Mouse (Mus musculus): ENCODE measurements around the gene Maats1. TPM values are rescaled to one million over a fixed set of nuclear protein-coding genes. Genes with fewer than 3 reads are reported as not detected.
"Not testable (repeated sequence)": the region's sequence is repeated elsewhere in the genome, so short reads cannot be mapped to it uniquely, and the experiment has no call there.

The Maats1 gene
- polyA plus RNA-seq, 1 experiment from 2014 or later, result 0.98 TPM

DNA sequence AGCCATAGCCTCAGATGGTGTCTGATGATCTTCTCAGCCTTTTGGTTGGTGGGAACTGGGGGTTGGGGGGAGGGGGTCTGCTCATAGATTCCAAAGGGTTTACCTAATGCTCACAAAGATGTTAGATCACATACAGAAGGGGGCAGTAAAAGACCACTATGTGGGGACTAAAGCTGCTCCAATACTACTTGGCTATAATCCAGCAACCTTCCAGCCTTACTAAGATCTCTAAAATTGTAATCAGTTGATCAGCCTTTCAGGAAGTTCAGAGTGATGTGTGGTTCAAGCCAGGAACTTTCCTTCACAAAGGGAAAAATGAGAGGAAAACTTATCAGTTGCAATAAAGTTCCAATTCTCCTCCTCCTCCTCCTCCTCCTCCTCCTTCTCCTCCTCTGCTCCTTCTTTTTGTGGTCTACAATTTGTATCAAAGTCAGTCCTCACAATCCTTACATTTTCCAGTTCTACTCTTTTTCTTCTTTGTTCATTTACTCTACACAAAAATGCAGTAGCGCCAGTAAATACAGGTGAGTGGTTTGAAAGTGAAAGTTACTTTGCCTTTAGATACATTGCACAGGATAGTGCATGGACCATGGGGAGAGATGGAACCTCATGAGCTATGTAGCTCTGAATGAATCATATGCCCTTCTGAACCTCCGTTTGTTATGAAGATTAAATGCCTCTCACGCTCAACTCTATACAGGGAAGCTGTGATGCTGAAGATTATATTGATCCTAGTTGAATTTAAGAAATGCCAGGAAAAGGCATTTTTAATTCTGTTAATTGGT lies 3.2 kb upstream of the Maats1 start:
- H3K27ac ChIP-seq, result no peak overlapping the region

DNA sequence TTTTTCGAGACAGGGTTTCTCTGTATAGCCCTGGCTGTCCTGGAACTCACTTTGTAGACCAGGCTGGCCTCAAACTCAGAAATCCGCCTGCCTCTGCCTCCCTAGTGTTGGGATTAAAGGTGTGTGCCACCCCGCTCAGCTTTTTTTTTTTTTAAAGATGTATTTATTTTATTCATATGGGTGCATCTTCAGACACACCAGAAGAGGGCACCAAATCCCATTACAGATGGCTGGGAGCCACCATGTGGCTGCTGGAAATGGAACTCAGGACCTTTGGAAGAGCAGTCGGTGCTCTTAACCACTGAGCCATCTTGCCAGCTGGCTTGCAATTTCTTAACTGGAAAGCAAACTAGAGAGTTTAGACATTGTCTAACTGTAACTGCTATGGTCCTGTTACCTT lies 3.9 kb downstream of the Maats1 start:
- not testable (repeated sequence) for H3K4me2 ChIP-seq (replicated peaks); H3K9ac ChIP-seq (replicated peaks); H3K9me3 ChIP-seq; H3K27ac ChIP-seq; H3K4me1 ChIP-seq (replicated peaks); H3K36me3 ChIP-seq; H3K4me3 ChIP-seq (replicated peaks); H3K27me3 ChIP-seq; ATAC-seq
- WGBS, result 81% methylated on average over 4 of the region's 4 CpGs

More for the DNA sequence above, 3.2 kb upstream of the Maats1 start:
- Histone ChIP-seq H3K4me1 (replicated peaks) (peaks cover 19% of the 10 kb centered on the region), H3K4me2 (replicated peaks) (no peak overlapping the region), H3K4me3 (replicated peaks) (no peak overlapping the region), H3K9me3 (no peaks in the 10 kb centered on the region), H3K27me3 (no peaks in the 10 kb centered on the region), H3K36me3 (peaks cover 5% of the 10 kb centered on the region), H3K9ac (replicated peaks) (no peak overlapping the region)
- 85% methylated on average over 3 of the region's 3 CpGs for WGBS
- no peak for ATAC-seq

DNA sequence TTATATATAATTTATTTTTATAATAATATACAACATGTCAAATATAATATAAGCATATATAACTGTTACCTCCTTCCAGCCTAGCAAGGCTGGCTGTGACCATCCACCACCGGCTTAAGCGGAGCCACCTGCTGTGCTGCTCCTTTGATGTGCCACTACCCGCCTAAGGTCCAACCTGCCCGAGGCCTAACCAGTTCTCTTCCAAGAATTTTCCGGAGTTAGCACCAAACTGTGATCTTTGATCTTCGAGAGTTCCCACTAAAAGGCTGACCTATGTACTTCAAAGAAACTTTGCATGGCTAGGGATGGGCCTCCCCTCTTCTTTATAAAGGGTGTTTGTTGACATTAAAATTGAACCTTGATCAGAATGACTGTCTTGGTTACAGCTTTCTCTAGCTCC lies 7.5 kb downstream of the Maats1 start:
- no peak for ATAC-seq
- Histone ChIP-seq H3K27ac (no peak overlapping the region), H3K4me3 (replicated peaks) (no peak overlapping the region), H3K9ac (replicated peaks) (no peak overlapping the region), H3K36me3 (no peaks in the 10 kb centered on the region), H3K4me1 (replicated peaks) (no peaks in the 10 kb centered on the region), H3K4me2 (replicated peaks) (no peak overlapping the region), H3K27me3 (no peaks in the 10 kb centered on the region), H3K9me3 (peaks cover under 1% of the 10 kb centered on the region; the same call in 1 of the 2 replicates)
- 45% methylated on average over 6 of the region's 6 CpGs for WGBS

DNA sequence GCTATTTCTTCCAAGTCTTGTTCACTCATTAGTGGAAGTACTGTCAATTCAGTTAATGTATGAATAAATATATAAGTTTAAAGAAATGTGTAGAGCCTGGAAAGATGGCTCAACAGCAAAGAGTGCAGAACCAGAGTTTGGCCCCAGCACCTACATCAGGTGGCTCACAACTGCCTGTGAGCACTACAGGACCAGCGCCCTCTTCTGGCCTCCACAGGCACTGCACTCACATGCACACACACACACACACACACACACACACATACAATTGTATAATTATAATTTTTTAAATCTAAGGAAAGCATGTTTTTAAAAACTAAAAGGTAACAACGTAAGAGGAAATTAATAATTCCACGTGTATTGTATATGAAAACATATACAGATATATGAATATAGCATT lies 12.6 kb downstream of the Maats1 start:
- Histone ChIP-seq H3K9me3 (peaks cover 3% of the 10 kb centered on the region; the same call in 1 of the 2 replicates), H3K4me3 (replicated peaks) (no peak overlapping the region), H3K36me3 (no peaks in the 10 kb centered on the region), H3K27ac (no peak overlapping the region), H3K4me2 (replicated peaks) (no peak overlapping the region), H3K9ac (replicated peaks) (no peak overlapping the region), H3K27me3 (no peaks in the 10 kb centered on the region), H3K4me1 (replicated peaks) (no peaks in the 10 kb centered on the region)
- whole genome bisulfite sequencing, result 78% methylated on average over 3 of the region's 3 CpGs
- ATAC-seq, result no peak

DNA sequence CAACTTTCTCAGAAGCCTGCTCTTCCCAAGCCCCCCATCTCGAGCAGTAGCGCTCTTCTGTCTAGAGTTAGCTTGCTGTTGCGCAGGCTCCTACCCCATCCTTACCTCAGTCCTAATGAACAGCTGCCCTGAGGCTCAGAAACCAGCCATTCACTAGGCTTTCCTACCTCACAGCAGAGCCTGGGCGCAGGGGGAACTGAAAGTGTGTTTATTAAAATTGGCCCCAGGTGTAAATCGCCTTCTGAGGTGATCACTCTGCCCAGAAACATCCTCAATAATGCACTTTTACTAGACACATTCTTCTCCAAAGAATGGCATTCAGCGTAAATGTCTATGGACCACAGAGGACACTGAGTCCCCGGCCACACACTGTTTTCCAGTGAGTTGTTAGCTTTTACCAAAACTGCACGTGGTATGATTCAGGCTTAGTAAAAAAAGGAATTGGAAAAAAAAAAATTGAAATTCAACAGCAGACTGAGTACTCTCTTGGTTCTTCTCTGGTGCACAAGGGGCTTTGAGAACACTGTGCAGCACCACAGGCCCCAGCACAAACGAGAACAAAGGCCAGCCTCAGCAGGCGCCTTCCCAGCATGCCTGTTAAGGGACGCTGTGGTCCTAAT lies 15.1 kb downstream of the Maats1 start:
- WGBS, result 79% methylated on average over 11 of the region's 11 CpGs
- H3K4me2 ChIP-seq (replicated peaks), result no peak overlapping the region

DNA sequence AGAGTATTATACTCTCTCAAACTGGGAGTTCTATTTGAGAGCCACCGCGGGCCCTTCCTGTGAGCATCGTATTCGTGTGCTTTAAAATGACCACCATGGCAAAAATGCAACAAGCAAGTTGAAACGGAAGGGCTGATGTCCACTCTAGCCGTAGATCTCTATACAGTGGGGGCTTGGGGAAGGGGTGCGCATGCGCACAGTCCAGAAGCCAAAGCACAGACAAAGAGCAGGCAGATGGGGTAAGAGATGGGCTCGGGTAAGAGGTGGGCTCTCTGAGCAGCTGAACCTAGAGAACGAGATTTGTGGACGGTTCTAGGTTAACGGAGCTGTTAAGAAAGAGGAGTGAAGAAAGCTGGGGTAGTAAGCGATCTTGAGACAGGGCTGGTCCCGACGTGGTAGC lies 17.6 kb downstream of the Maats1 start:
- Histone ChIP-seq H3K27me3 (no peaks in the 10 kb centered on the region), H3K9me3 (peaks cover 1% of the 10 kb centered on the region; the same call in 1 of the 2 replicates), H3K4me3 (replicated peaks) (no peak overlapping the region), H3K9ac (replicated peaks) (no peak overlapping the region), H3K4me2 (replicated peaks) (no peak overlapping the region), H3K27ac (no peak overlapping the region), H3K4me1 (replicated peaks) (no peaks in the 10 kb centered on the region), H3K36me3 (no peaks in the 10 kb centered on the region)
- 88% methylated on average over 15 of the region's 15 CpGs for WGBS
- ATAC-seq, result no peak

More for the DNA sequence above, 15.1 kb downstream of the Maats1 start:
- ATAC-seq, result no peak
- Histone ChIP-seq H3K4me3 (replicated peaks) (no peak overlapping the region), H3K4me1 (replicated peaks) (no peaks in the 10 kb centered on the region), H3K27ac (no peak overlapping the region), H3K9me3 (peaks cover 3% of the 10 kb centered on the region; the same call in 1 of the 2 replicates), H3K36me3 (no peaks in the 10 kb centered on the region), H3K9ac (replicated peaks) (no peak overlapping the region), H3K27me3 (no peaks in the 10 kb centered on the region)

DNA sequence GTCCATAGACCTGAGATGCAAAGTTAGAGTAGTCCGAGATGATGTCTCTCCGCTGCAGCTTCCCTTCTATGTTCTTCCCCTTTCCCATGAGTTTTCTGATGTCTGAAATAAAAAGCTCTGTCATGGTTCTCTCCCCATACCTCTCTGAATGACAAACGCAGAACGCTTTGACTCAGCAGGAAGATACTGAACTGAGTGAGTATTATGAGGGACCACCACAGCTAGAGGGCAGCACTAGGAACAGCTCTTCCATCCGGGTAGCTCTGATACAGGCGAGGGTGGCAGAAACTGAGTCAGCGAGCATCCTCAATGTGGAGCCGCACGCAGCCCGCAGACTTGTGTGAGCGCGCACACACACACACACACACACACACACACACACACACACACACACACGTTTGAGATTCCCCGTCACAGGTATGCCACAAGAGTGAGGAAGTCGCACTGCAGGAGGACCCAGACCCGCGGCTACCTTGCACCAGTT lies 20.4 kb downstream of the Maats1 start:
- peak overlapping the region; percentile 24 for H3K4me3 ChIP-seq (replicated peaks)
- no peaks in the 10 kb centered on the region for H3K36me3 ChIP-seq
- no peaks in the 10 kb centered on the region for H3K27me3 ChIP-seq
- ATAC-seq, result peak; percentile 84
- WGBS, result 31% methylated on average over 17 of the region's 17 CpGs
- H3K4me1 ChIP-seq (replicated peaks), result no peaks in the 10 kb centered on the region
- H3K9ac ChIP-seq (replicated peaks), result 0 out of 2 replicates have a peak overlapping the region, but pooled peaks have one; percentile 49
- H3K4me2 ChIP-seq (replicated peaks), result peak overlapping the region; percentile 48
- no peaks in the 10 kb centered on the region for H3K9me3 ChIP-seq
- H3K27ac ChIP-seq, result no peak overlapping the region

DNA sequence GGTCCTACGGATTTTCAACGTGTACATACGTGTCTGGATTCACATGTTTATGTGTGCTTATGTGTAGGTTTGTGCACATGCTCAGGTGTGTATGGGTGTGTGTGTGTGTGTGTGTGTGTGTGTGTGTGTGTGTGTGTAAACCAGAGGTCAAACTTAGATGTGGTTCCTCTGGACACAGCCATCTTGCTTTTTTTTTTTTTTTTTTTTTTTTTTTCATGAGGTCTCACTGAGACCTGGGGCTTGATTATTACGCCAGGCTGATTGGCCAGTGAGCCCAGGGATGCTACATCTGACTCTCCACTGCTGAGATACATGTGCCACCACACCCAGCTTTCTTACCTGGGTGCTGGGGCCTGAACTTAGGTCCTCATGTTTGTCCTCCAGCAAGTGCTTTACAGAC lies 22.9 kb downstream of the Maats1 start:
- Histone ChIP-seq H3K9ac (replicated peaks) (no peak overlapping the region), H3K27me3 (no peaks in the 10 kb centered on the region), H3K4me2 (replicated peaks) (no peak overlapping the region), H3K36me3 (no peaks in the 10 kb centered on the region), H3K27ac (no peak overlapping the region), H3K9me3 (no peaks in the 10 kb centered on the region), H3K4me1 (replicated peaks) (no peaks in the 10 kb centered on the region), H3K4me3 (replicated peaks) (no peak overlapping the region)
- 93% methylated on average over 4 of the region's 4 CpGs for WGBS
- ATAC-seq, result no peak

DNA sequence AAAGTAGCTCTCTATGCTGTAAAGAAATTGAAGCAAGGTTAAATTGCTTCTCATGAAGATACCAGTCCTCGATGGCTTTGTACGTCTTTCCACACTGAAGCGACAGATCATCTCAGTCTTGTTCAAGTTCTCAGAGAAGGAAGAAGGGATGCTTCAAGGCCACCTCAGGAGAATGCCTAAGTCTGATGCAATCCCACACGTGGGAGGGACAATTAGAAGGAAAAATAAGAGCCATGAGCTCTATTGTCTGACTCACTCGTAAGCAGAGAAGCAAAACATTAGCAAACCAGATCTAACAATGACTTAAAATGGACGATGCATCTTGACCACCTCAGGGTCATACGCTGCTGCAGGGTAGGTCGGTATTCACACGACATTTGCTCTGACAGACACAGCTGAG lies 23.5 kb downstream of the Maats1 start:
- Histone ChIP-seq H3K4me1 (replicated peaks) (no peaks in the 10 kb centered on the region), H3K27me3 (no peaks in the 10 kb centered on the region), H3K4me2 (replicated peaks) (no peak overlapping the region), H3K4me3 (replicated peaks) (no peak overlapping the region), H3K9me3 (no peaks in the 10 kb centered on the region), H3K9ac (replicated peaks) (no peak overlapping the region), H3K36me3 (no peaks in the 10 kb centered on the region), H3K27ac (no peak overlapping the region)
- ATAC-seq, result no peak
- 79% methylated on average over 9 of the region's 9 CpGs for WGBS

DNA sequence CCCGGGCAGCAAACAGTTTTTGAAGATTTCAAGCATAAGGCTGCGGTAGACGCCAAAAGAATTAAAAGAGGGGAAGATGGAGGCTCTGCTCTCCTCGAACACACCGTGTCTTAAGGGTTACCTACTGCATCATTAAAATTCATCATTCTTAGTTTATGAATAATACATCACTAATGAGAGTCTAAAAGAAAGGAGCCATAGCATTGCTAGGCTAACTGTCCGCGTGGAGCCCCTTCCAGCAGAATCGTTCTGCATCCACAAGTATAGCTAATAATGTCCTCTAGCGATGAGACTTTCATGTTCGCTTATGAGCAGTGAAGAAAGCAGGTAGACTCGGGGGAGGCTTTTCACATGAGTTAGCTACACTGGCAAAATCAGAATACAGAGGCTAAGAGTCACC lies 33.7 kb downstream of the Maats1 start:
- 0 out of 2 replicates have a peak overlapping the region, but pooled peaks have one; percentile 20 for H3K9ac ChIP-seq (replicated peaks)
- no peaks in the 10 kb centered on the region for H3K9me3 ChIP-seq
- peak; percentile 65 for ATAC-seq
- H3K36me3 ChIP-seq, result no peaks in the 10 kb centered on the region
- H3K4me2 ChIP-seq (replicated peaks), result peak overlapping the region; percentile 19
- no peaks in the 10 kb centered on the region for H3K27me3 ChIP-seq
- peaks cover 17% of the 10 kb centered on the region for H3K4me1 ChIP-seq (replicated peaks)
- H3K27ac ChIP-seq, result peak overlapping the region; percentile 71
- no peak overlapping the region for H3K4me3 ChIP-seq (replicated peaks)
- 50% methylated on average over 11 of the region's 11 CpGs for WGBS

DNA sequence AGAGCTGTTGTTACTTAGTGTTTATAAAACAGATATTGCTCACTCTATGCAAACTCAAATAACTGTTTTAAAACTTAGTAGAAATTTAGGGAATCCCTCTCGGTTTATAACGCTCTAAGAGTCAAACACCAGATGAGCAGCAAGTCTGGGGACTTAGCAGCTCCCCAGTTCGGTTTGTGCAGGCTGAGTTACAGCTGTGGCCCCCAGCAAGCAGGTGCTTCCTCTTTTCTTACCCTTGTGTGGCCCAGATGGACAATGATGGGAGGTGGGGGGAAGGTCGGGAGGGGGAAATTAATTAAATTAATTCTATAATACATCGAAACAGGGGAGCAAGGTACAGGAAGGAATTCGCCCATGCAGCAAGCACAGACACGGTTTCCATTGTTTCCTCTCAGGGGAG lies 34.3 kb downstream of the Maats1 start:
- Histone ChIP-seq H3K4me1 (replicated peaks) (peaks cover 17% of the 10 kb centered on the region), H3K36me3 (no peaks in the 10 kb centered on the region), H3K9ac (replicated peaks) (peak overlapping the region; percentile 20; the same call in 1 of the 2 replicates), H3K9me3 (no peaks in the 10 kb centered on the region), H3K27me3 (no peaks in the 10 kb centered on the region), H3K4me2 (replicated peaks) (peak overlapping the region; percentile 19), H3K4me3 (replicated peaks) (no peak overlapping the region), H3K27ac (peak overlapping the region; percentile 71; the same call in 1 of the 2 replicates)
- peak; percentile 18; the same call in 1 of the 2 replicates for ATAC-seq
- 49% methylated on average over 7 of the region's 7 CpGs for WGBS

DNA sequence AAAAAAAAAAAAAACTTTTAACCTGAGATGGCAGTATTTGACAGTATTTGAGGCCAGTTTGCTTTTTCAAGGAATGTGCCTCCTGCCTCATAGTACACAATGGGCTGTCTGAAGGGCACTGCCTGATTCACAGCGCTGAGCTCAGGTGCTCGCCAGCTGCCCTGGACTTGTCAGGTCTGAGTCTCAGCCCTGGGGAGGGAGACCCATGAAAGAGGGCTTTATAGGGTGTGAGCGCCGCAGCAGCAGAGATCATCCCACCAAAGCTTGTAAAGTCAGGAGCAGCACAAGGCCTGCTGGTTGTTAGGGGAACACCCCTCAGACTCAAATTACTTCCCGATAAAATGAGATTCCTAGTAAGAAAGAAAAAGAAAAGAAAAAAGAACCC lies 34.7 kb downstream of the Maats1 start:
- WGBS, result 37% methylated on average over 5 of the region's 5 CpGs
- Histone ChIP-seq H3K4me1 (replicated peaks) (peaks cover 17% of the 10 kb centered on the region), H3K36me3 (no peaks in the 10 kb centered on the region), H3K4me3 (replicated peaks) (no peak overlapping the region), H3K27ac (peak overlapping the region; percentile 36; the same call in 1 of the 2 replicates), H3K9me3 (no peaks in the 10 kb centered on the region), H3K9ac (replicated peaks) (no peak overlapping the region), H3K4me2 (replicated peaks) (no peak overlapping the region), H3K27me3 (no peaks in the 10 kb centered on the region)
- peak; percentile 74; the same call in 1 of the 2 replicates for ATAC-seq

Measured in midbrain, embryonic 13.5 days (tissue).